Mouse (Mus musculus) CH12.LX (cell line): ENCODE measurements around the gene Iqschfp. TPM values are rescaled to one million over a fixed set of nuclear protein-coding genes. Genes with fewer than 3 reads are reported as not detected.

Experiments
- DNase-seq: peaks from one replicate; pipeline ENCODE4 v3.0.0-alpha.2; 2013; ENCODE audit errors: extremely low read depth
- H3K27ac ChIP-seq: 2 replicates; pipeline ENCODE4 v1.5.1; 2012; ENCODE audit warnings: low read depth, mild to moderate bottlenecking, control low read depth, moderate library complexity; ENCODE audit not compliant: insufficient read depth
- H3K27me3 ChIP-seq: replicated peaks from 2 replicates; pipeline ENCODE3; 2012; ENCODE audit warnings: inconsistent platforms
- H3K36me3 ChIP-seq, 2 experiments: replicated peaks in 1 of 2; 2 replicates each; pipeline versions ENCODE3 to v1.6.1; 2012; ENCODE audit warnings: inconsistent platforms in 1 of 2, low read length in 1 of 2, mild to moderate bottlenecking in 1 of 2, mixed read lengths in 1 of 2, moderate library complexity in 1 of 2; ENCODE audit not compliant: control insufficient read depth in 1 of 2, insufficient read depth in 1 of 2
- H3K4me1 ChIP-seq, 2 experiments: 2 replicates each; pipeline ENCODE4 v1.6.1; 2012; ENCODE audit warnings: inconsistent platforms in 1 of 2, moderate library complexity in 1 of 2; ENCODE audit not compliant: insufficient read depth in 2 of 2, control insufficient read depth in 1 of 2
- H3K4me2 ChIP-seq: 2 replicates; pipeline ENCODE4 v1.6.1; 2012; ENCODE audit warnings: low read depth, mild to moderate bottlenecking, control low read depth; ENCODE audit not compliant: poor library complexity, insufficient read depth, severe bottlenecking
- H3K4me3 ChIP-seq, 3 experiments: fragments of 150-350 bp in 1 of 3; sonication (generic) in 1 of 3; replicated peaks in 1 of 3; 2 replicates each; pipeline versions ENCODE3 to v1.5.1; 2011 to 2012; ENCODE audit warnings: low read depth in 2 of 3, low read length in 2 of 3, mild to moderate bottlenecking in 2 of 3, moderate library complexity in 2 of 3, control low read depth in 1 of 3, improper control_type of control experiment in 1 of 3, inconsistent platforms in 1 of 3, mixed read lengths in 1 of 3; ENCODE audit not compliant: poor library complexity in 1 of 3
- H3K79me2 ChIP-seq: replicated peaks from 2 replicates; pipeline ENCODE4 v1.6.1; 2012; ENCODE audit warnings: mild to moderate bottlenecking, moderate library complexity; ENCODE audit not compliant: control insufficient read depth, poor library complexity, insufficient read depth, severe bottlenecking; ENCODE audit errors: extremely low read depth
- H3K9ac ChIP-seq: 2 replicates; pipeline ENCODE4 v1.6.1; 2012; ENCODE audit warnings: low read depth, mild to moderate bottlenecking, control low read depth, moderate library complexity; ENCODE audit not compliant: insufficient read depth
- H3K9me3 ChIP-seq: replicated peaks from 2 replicates; pipeline ENCODE3; 2012; ENCODE audit warnings: low read length, inconsistent platforms, mixed read lengths
- BHLHE40 ChIP-seq: IDR thresholded peaks from 2 replicates; pipeline ENCODE4 v1.6.1; 2011; ENCODE audit warnings: mild to moderate bottlenecking, low read depth, low read length, improper control_type of control experiment
- CHD1 ChIP-seq: IDR thresholded peaks from 2 replicates; pipeline ENCODE4 v1.6.1; 2012; ENCODE audit warnings: low read depth, low read length, improper control_type of control experiment, inconsistent platforms
- CHD2 ChIP-seq: IDR thresholded peaks from 2 replicates; pipeline ENCODE4 v1.6.1; 2011; ENCODE audit warnings: low read length, improper control_type of control experiment
- CTCF ChIP-seq, 2 experiments: IDR thresholded peaks in 1 of 2; conservative IDR thresholded peaks in 1 of 2; 2 replicates each; pipeline ENCODE4 v1.5.1; 2011 to 2012; ENCODE audit warnings: low read depth in 2 of 2, low read length in 2 of 2, improper control_type of control experiment in 1 of 2, inconsistent platforms in 1 of 2, mild to moderate bottlenecking in 1 of 2, moderate library complexity in 1 of 2
- ELF1 ChIP-seq: IDR thresholded peaks from 2 replicates; pipeline ENCODE4 v1.6.1; 2014; ENCODE audit warnings: low read depth, mild to moderate bottlenecking, inconsistent platforms, low read length, improper control_type of control experiment
- EP300 ChIP-seq: IDR thresholded peaks from 2 replicates; pipeline ENCODE4 v1.6.1; 2011; ENCODE audit warnings: low read length, improper control_type of control experiment
- ETS1 ChIP-seq: conservative IDR thresholded peaks from 2 replicates; pipeline ENCODE4 v1.6.1; 2012; ENCODE audit warnings: low read depth, mild to moderate bottlenecking, inconsistent platforms, low read length, improper control_type of control experiment, moderate library complexity
- GABPA ChIP-seq: IDR thresholded peaks from 2 replicates; pipeline ENCODE4 v1.6.1; 2012; ENCODE audit warnings: low read depth, low read length, improper control_type of control experiment, inconsistent platforms; ENCODE audit not compliant: insufficient replicate concordance
- HCFC1 ChIP-seq: IDR thresholded peaks from 2 replicates; pipeline ENCODE4 v1.6.1; 2012; ENCODE audit warnings: low read depth, mild to moderate bottlenecking, inconsistent platforms, low read length, improper control_type of control experiment
- JUN ChIP-seq: IDR thresholded peaks from 2 replicates; pipeline ENCODE4 v1.6.1; 2011; ENCODE audit warnings: low read depth, mild to moderate bottlenecking, low read length, improper control_type of control experiment, moderate library complexity; ENCODE audit not compliant: insufficient read depth
- JUND ChIP-seq: conservative IDR thresholded peaks from 2 replicates; pipeline ENCODE4 v1.6.1; 2011; ENCODE audit warnings: low read depth, low read length, improper control_type of control experiment
- KAT2A ChIP-seq: IDR thresholded peaks from 2 replicates; pipeline ENCODE4 v1.6.1; 2012; ENCODE audit warnings: low read length, improper control_type of control experiment, inconsistent platforms; ENCODE audit not compliant: insufficient replicate concordance
- MAFK ChIP-seq: IDR thresholded peaks from 2 replicates; pipeline ENCODE4 v1.6.1; 2011; ENCODE audit warnings: low read length, improper control_type of control experiment; ENCODE audit not compliant: insufficient replicate concordance
- MAZ ChIP-seq: IDR thresholded peaks from 2 replicates; pipeline ENCODE4 v1.6.1; 2012; ENCODE audit warnings: low read depth, mild to moderate bottlenecking, inconsistent platforms, low read length, improper control_type of control experiment, moderate library complexity
- MXI1 ChIP-seq: IDR thresholded peaks from 2 replicates; pipeline ENCODE4 v1.6.1; 2011; ENCODE audit warnings: mild to moderate bottlenecking, low read depth, low read length, improper control_type of control experiment
- MYC ChIP-seq: IDR thresholded peaks from 2 replicates; pipeline ENCODE4 v1.6.1; 2011; ENCODE audit warnings: low read depth, mild to moderate bottlenecking, improper control_type of control experiment, low read length
- PAX5 ChIP-seq: IDR thresholded peaks from 2 replicates; pipeline ENCODE4 v1.6.1; 2012; ENCODE audit warnings: low read length, inconsistent platforms, mixed read lengths
- POLR2A ChIP-seq: IDR thresholded peaks from 2 replicates; pipeline ENCODE4 v1.6.1; 2011; ENCODE audit warnings: low read depth, mild to moderate bottlenecking, improper control_type of control experiment, low read length
- RAD21 ChIP-seq: IDR thresholded peaks from 2 replicates; pipeline ENCODE4 v1.6.1; 2011; ENCODE audit warnings: low read depth, mild to moderate bottlenecking, low read length, improper control_type of control experiment, moderate library complexity
- SIN3A ChIP-seq: IDR thresholded peaks from 2 replicates; pipeline ENCODE4 v1.6.1; 2012; ENCODE audit warnings: low read length, improper control_type of control experiment, inconsistent platforms
- USF1 ChIP-seq: IDR thresholded peaks from 2 replicates; pipeline ENCODE4 v1.6.1; 2014; ENCODE audit warnings: low read depth, mild to moderate bottlenecking, inconsistent platforms, low read length, improper control_type of control experiment
- USF2 ChIP-seq: conservative IDR thresholded peaks from 2 replicates; pipeline ENCODE4 v1.6.1; 2011; ENCODE audit warnings: low read depth, low read length, improper control_type of control experiment
- ZC3H11A ChIP-seq: IDR thresholded peaks from 2 replicates; pipeline ENCODE4 v1.6.1; 2012; ENCODE audit warnings: low read depth, mild to moderate bottlenecking, inconsistent platforms, low read length, improper control_type of control experiment
- ZKSCAN1 ChIP-seq: IDR thresholded peaks from 2 replicates; pipeline ENCODE4 v1.6.1; 2012; ENCODE audit warnings: low read depth, inconsistent platforms, low read length, improper control_type of control experiment, borderline replicate concordance
- ZMIZ1 ChIP-seq: IDR thresholded peaks from 2 replicates; pipeline ENCODE4 v1.6.1; 2012; ENCODE audit warnings: low read depth, mild to moderate bottlenecking, inconsistent platforms, low read length, improper control_type of control experiment
- ZNF384 ChIP-seq: IDR thresholded peaks from 2 replicates; pipeline ENCODE4 v1.6.1; 2012; ENCODE audit warnings: low read depth, low read length, improper control_type of control experiment, inconsistent platforms
- dilution Hi-C: fragments of 300-500 bp; cut with MboI; formaldehyde crosslinking; loops from 2 replicates; pipeline ENCODE4 v1.14.3; 2020; ENCODE audit warnings: low sequenced_read_pairs; ENCODE audit not compliant: extremely low pct_unique_long_range_greater_than_20kb, extremely low pct_ligation_motif_present
- in situ Hi-C: fragments of 300-500 bp; cut with MboI; formaldehyde crosslinking; loops from 3 replicates; pipeline ENCODE4 v1.14.3; 2019; ENCODE audit warnings: low sequenced_read_pairs, low pct_ligation_motif_present, low pct_unique_long_range_greater_than_20kb, mixed read lengths
- polyA plus RNA-seq: library from polyadenylated mRNA; unstranded; fragments of >175 nt; gene quantifications from 2 replicates; pipeline ENCODE4 v1.2.1, GENCODE M21; 2012; ENCODE audit warnings: low read depth; ENCODE audit not compliant: insufficient read length
- total RNA-seq, 2 experiments: library from RNA; depleted of rRNA; stranded (reverse); fragments of 300-350 nt in 1 of 2; fragments of >200 nt in 1 of 2; gene quantifications; 2 replicates each; pipeline ENCODE4 v1.2.3; 2012 to 2014

The Iqschfp gene
- total and polyA plus RNA-seq, 3 experiments = 0.13 to 0.25 TPM; not detected in 1

- DNase-seq = peak; percentile 51
- Histone ChIP-seq H3K9ac (no peak overlapping the region), H3K27ac (no peak overlapping the region), H3K9me3 (no peaks in the 10 kb centered on the region), H3K4me2 (peak overlapping the region; percentile 78), H3K36me3 (no peaks in the 10 kb centered on the region), H3K4me3 (no peak overlapping the region), H3K27me3 (no peaks in the 10 kb centered on the region), H3K4me1 (peaks cover 3 to 34% of the 10 kb centered on the region in 2 experiments), H3K79me2 (no peaks in the 10 kb centered on the region)
- TF ChIP-seq EP300 (peak; percentile 60), POLR2A (no peak), ETS1 (no peak), RAD21 (no peak), SIN3A (no peak), CHD2 (no peak), PAX5 (no peak), USF1 (no peak), KAT2A (no peak), CTCF (conservative IDR thresholded peaks at IDR 0.05 in 1 of 2, IDR thresholded peaks at IDR 0.05 in 1 of 2; ENCODE audit: low read depth in 2 of 2, low read length in 2 of 2) (no peak), MYC (no peak), ZC3H11A (no peak), ZMIZ1 (no peak), ELF1 (no peak), ZKSCAN1 (no peak), GABPA (no peak), USF2 (no peak), MAFK (no peak), MXI1 (no peak), JUN (no peak), JUND (peak; percentile 14; the same call in 1 of the 2 replicates), BHLHE40 (peak; percentile 43; the same call in 1 of the 2 replicates), ZNF384 (no peak)
- dilution Hi-C loops (no loop called here), in situ Hi-C loops (no loop called here)
These were observed 347.9 kb downstream of the Iqschfp start for GRCm38 (mm10) chr3:68239887-68240286.

GRCm38 (mm10) chr3:68243239-68243638, 351.2 kb downstream of the Iqschfp start:
- DNase-seq = no peak
- no peaks in the 10 kb centered on the region for H3K36me3 ChIP-seq
- no peaks in the 10 kb centered on the region for H3K27me3 ChIP-seq
- no peak overlapping the region for H3K4me3 ChIP-seq
- H3K4me1 ChIP-seq = peaks cover 3 to 27% of the 10 kb centered on the region in 2 experiments
- no peak overlapping the region for H3K4me2 ChIP-seq
- H3K79me2 ChIP-seq = no peaks in the 10 kb centered on the region
- TF ChIP-seq MAZ (no peak), BHLHE40 (no peak), RAD21 (no peak), MAFK (no peak), JUN (no peak), CHD1 (no peak), HCFC1 (no peak), ELF1 (no peak), MYC (no peak), ZNF384 (no peak)
- H3K27ac ChIP-seq = no peak overlapping the region
- in situ Hi-C loops = no loop called here
- dilution Hi-C loops = no loop called here
- no peaks in the 10 kb centered on the region for H3K9me3 ChIP-seq
- H3K9ac ChIP-seq = no peak overlapping the region
